Mouse (Mus musculus) midbrain, embryonic 16.5 days (tissue): ENCODE measurements around the gene Rab11fip4. TPM values are rescaled to one million over a fixed set of nuclear protein-coding genes. Genes with fewer than 3 reads are reported as not detected.

Experiments used
- ATAC-seq: fragments of 200-750 bp; cut with Nextera tagmentation; 2 replicates; pipeline ENCODE4 v1.8.0; 2017; ENCODE audit warnings: moderate TSS enrichment
- H3K27ac ChIP-seq: fragments of 300-500 bp; sonication (generic); 2 replicates; pipeline ENCODE4 v1.5.1; 2014; ENCODE audit warnings: mild to moderate bottlenecking, low read length, mixed read lengths
- H3K27me3 ChIP-seq: fragments of 300-500 bp; sonication (generic); 2 replicates; pipeline ENCODE4 v1.6.1; 2014; ENCODE audit warnings: low read depth, low read length, mixed read lengths; ENCODE audit not compliant: control insufficient read depth, insufficient read depth
- H3K36me3 ChIP-seq: fragments of 300-500 bp; sonication (generic); 2 replicates; pipeline ENCODE4 v1.6.1; 2014; ENCODE audit warnings: mild to moderate bottlenecking, low read length, moderate library complexity, mixed read lengths; ENCODE audit not compliant: control insufficient read depth, insufficient read depth
- H3K4me1 ChIP-seq: fragments of 300-500 bp; sonication (generic); 2 replicates; pipeline ENCODE4 v1.6.1; 2014; ENCODE audit warnings: mild to moderate bottlenecking, low read length, mixed read lengths; ENCODE audit not compliant: control insufficient read depth, insufficient read depth
- H3K4me2 ChIP-seq: fragments of 300-500 bp; sonication (generic); 2 replicates; pipeline ENCODE4 v1.6.1; 2014; ENCODE audit warnings: mild to moderate bottlenecking, low read length, mixed read lengths
- H3K4me3 ChIP-seq: fragments of 300-500 bp; sonication (generic); 2 replicates; pipeline ENCODE4 v1.5.1; 2014; ENCODE audit warnings: low read depth, mild to moderate bottlenecking, low read length, moderate library complexity, mixed read lengths
- H3K9ac ChIP-seq: fragments of 300-500 bp; sonication (generic); 2 replicates; pipeline ENCODE4 v1.6.1; 2014; ENCODE audit warnings: low read depth, low read length, mixed read lengths
- H3K9me3 ChIP-seq: fragments of 300-500 bp; sonication (generic); replicated peaks from 2 replicates; pipeline ENCODE4 v1.6.1; 2014; ENCODE audit warnings: mild to moderate bottlenecking, low read length, mixed read lengths; ENCODE audit not compliant: control insufficient read depth, poor library complexity, severe bottlenecking
- WGBS: fragments of 180-500 bp; shearing (Covaris S2); extraction: QIAGEN DNeasy Blood & Tissue Kit; methylation state at CpG from one replicate; pipeline ENCODE4 v1.1.7; 2014; 5-methylcytosine and 5-hydroxymethylcytosine counted together
- polyA plus RNA-seq: library from polyadenylated mRNA; unstranded; fragments of >200 nt; fragmentation: Nextera tagmentation; extraction: Ambion mirVana; gene quantifications from 2 replicates; pipeline ENCODE4 v1.2.1, GENCODE M21; 2015

Gene Rab11fip4
- polyA plus RNA-seq, 1 experiment from 2014 or later: 29.4 TPM

DNA sequence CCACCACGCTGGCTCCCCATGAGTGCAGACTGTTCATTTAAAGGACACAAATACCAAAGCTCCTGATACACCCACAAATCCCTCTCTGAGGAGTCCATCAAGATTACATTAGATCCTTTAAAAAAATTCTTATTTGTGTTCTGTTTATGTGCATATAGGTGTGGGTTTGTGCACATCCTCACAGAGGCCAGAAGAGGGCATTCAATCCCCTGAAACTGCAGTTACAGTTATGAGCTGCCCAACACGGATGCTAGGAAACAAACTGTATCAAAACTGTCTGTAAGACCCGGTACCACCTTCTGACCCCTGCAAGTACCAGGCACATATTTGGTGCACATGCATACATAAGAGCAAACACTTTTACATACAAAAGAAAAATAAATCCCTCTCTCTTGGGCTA is 37.7 kb downstream of the Rab11fip4 start:
- ATAC-seq: no peak
- no peak overlapping the region for H3K4me2 ChIP-seq

DNA sequence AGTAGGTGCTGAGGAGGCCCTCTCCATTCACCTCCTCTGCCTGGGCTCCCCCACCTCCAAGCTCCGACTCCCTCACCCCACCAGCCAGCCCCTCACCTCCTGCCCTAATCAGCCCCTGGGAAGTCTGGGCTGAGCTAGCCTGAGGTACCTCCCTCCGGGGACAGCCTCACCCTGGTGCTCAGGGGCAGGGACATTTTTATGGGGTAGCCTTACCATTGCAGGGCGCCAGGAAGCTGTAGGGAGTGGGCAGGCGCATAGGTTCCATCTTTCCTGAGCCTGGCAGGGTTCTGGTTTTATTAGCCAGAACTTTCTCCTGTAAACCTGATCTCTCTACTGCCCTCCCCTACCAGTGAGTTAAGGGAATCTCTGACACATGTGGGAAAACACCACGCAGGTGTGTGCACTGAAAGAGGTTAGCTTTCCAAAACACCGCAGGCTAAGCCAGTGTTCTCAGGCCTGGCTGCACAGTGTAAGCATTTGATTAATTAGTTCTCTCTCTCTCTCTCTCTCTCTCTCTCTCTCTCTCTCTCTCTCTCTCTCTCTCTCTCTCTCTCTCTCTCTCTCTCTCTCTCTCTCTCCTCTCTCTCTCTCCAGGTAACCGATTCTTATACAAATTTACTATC is 38.9 kb downstream of the Rab11fip4 start:
- Histone ChIP-seq H3K4me3 (no peak overlapping the region), H3K9me3 (no peaks in the 10 kb centered on the region), H3K27me3 (no peaks in the 10 kb centered on the region), H3K36me3 (peaks cover 5% of the 10 kb centered on the region), H3K4me1 (no peaks in the 10 kb centered on the region), H3K4me2 (no peak overlapping the region), H3K9ac (no peak overlapping the region), H3K27ac (no peak overlapping the region)
- no peak for ATAC-seq
- WGBS: 77% methylated on average over 6 of the region's 7 CpGs

More for the DNA sequence above, 37.7 kb downstream of the Rab11fip4 start:
- Histone ChIP-seq H3K9ac (no peak overlapping the region), H3K27ac (no peak overlapping the region), H3K4me1 (no peaks in the 10 kb centered on the region), H3K9me3 (no peaks in the 10 kb centered on the region), H3K36me3 (peaks cover 2% of the 10 kb centered on the region), H3K27me3 (no peaks in the 10 kb centered on the region), H3K4me3 (no peak overlapping the region)
- WGBS: 73% methylated on average over 3 of the region's 3 CpGs

DNA sequence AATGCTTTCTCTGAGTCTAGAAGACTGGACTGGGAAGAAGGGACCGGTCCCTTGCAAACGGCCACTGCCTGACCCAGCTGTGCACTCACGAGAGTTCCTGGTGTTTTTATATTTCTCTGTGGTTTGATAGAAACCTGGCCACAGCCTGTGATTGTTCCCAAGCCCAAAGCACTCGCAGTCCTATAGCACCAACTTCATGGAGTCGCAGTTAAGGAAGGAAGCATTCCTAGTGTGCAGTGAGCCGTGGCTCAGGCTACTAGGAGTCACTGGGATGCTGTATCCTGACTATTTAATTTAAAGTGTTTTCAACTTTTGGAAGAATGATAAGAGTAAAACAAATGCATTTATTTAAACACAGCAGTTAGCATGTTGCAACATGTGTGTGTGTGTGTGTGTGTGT is 39.5 kb downstream of the Rab11fip4 start:
- no peak overlapping the region for H3K4me2 ChIP-seq
- WGBS: 35% methylated on average over 6 of the region's 6 CpGs

DNA sequence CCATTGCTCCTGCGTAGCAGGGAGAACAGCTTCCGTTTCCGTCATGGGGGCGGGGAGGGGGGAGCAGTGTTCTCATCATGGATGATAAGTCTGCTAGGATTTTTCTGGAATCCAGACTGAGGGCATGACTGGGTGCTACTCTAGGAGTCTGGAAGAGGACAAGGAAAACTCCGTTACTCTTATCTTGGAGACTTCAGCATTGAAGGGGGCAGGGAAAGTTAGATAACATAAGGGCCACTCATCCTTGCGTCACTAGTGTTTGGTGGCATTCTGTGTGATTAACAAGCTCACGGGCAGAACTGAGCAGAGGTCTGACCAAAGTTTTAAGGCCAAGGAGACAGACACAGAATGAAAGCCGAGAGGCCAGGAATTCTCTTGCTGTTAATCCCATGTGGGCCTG is 42.4 kb downstream of the Rab11fip4 start:
- Histone ChIP-seq H3K4me3 (no peak overlapping the region), H3K9me3 (no peaks in the 10 kb centered on the region), H3K36me3 (peaks cover 6% of the 10 kb centered on the region), H3K27me3 (no peaks in the 10 kb centered on the region), H3K4me2 (no peak overlapping the region), H3K27ac (no peak overlapping the region), H3K9ac (no peak overlapping the region), H3K4me1 (no peaks in the 10 kb centered on the region)
- 81% methylated on average over 8 of the region's 8 CpGs for WGBS
- no peak for ATAC-seq

More for the DNA sequence above, 39.5 kb downstream of the Rab11fip4 start:
- Histone ChIP-seq H3K9ac (no peak overlapping the region), H3K27me3 (no peaks in the 10 kb centered on the region), H3K27ac (no peak overlapping the region), H3K9me3 (no peaks in the 10 kb centered on the region), H3K4me3 (no peak overlapping the region), H3K36me3 (peaks cover 6% of the 10 kb centered on the region), H3K4me1 (no peaks in the 10 kb centered on the region)
- no peak for ATAC-seq

- no peak overlapping the region for H3K27ac ChIP-seq
- 84% methylated on average over 6 of the region's 6 CpGs for WGBS
- no peak for ATAC-seq
Measured at GRCm38 (mm10) chr11:79635661-79636449, 44.8 kb downstream of the Rab11fip4 start.

GRCm38 (mm10) chr11:79636481-79636880 is 45.5 kb downstream of the Rab11fip4 start:
- H3K27ac ChIP-seq: no peak overlapping the region
- peaks cover 6% of the 10 kb centered on the region for H3K36me3 ChIP-seq

More at GRCm38 (mm10) chr11:79635661-79636449, 44.8 kb downstream of the Rab11fip4 start:
- Histone ChIP-seq H3K27me3 (no peaks in the 10 kb centered on the region), H3K4me2 (no peak overlapping the region), H3K36me3 (peaks cover 6% of the 10 kb centered on the region), H3K9me3 (no peaks in the 10 kb centered on the region), H3K9ac (no peak overlapping the region), H3K4me1 (no peaks in the 10 kb centered on the region; the same call in 1 of the 2 replicates), H3K4me3 (no peak overlapping the region)

DNA sequence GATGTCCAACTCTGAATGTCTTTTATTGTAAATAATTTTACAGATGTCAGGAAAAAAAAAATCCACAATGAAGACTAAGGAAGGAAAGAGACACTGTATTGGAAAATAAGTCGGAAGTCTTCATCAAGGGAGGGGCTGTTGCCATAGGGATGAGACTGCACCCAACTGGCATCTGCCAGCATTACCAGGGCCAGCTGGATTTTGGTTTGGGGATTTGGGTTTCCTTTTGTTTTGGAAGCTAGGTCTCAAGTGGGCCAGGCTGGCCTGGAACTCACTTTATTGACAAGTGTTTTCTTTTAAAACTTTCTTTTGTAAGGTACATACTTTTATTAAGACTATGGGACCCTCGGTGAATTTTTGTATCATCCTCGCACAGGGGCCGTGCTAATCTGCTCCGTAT is 47.7 kb downstream of the Rab11fip4 start:
- H3K9ac ChIP-seq: no peak overlapping the region
- ATAC-seq: no peak
- 18% methylated on average over 5 of the region's 5 CpGs for WGBS

More at GRCm38 (mm10) chr11:79636481-79636880, 45.5 kb downstream of the Rab11fip4 start:
- H3K9me3 ChIP-seq: no peaks in the 10 kb centered on the region
- peaks cover 2% of the 10 kb centered on the region; the same call in 1 of the 2 replicates for H3K4me1 ChIP-seq
- no peak for ATAC-seq
- no peak overlapping the region for H3K4me2 ChIP-seq
- H3K27me3 ChIP-seq: no peaks in the 10 kb centered on the region
- H3K4me3 ChIP-seq: no peak overlapping the region
- 81% methylated on average over 1 of the region's 1 CpGs for WGBS
- H3K9ac ChIP-seq: no peak overlapping the region

GRCm38 (mm10) chr11:79640940-79641733 is 50.1 kb downstream of the Rab11fip4 start:
- Histone ChIP-seq H3K4me3 (no peak overlapping the region), H3K4me1 (peaks cover 4% of the 10 kb centered on the region), H3K27me3 (no peaks in the 10 kb centered on the region), H3K4me2 (no peak overlapping the region), H3K9ac (no peak overlapping the region), H3K9me3 (no peaks in the 10 kb centered on the region), H3K27ac (no peak overlapping the region), H3K36me3 (no peaks in the 10 kb centered on the region)
- no peak for ATAC-seq
- WGBS: 66% methylated on average over 8 of the region's 8 CpGs

More for the DNA sequence above, 47.7 kb downstream of the Rab11fip4 start:
- peaks cover 2% of the 10 kb centered on the region; the same call in 1 of the 2 replicates for H3K4me1 ChIP-seq
- no peak overlapping the region for H3K4me2 ChIP-seq
- H3K4me3 ChIP-seq: no peak overlapping the region
- H3K36me3 ChIP-seq: peaks cover 4% of the 10 kb centered on the region; the same call in 1 of the 2 replicates
- no peaks in the 10 kb centered on the region for H3K9me3 ChIP-seq
- no peaks in the 10 kb centered on the region for H3K27me3 ChIP-seq
- no peak overlapping the region for H3K27ac ChIP-seq
